Mouse (Mus musculus) heart, adult 2 months (tissue): ENCODE data around the gene Ap3d1.

Experiments used
- CTCF ChIP-seq: fragments of 200-600 bp; IDR thresholded peaks from 2 replicates; pipeline ENCODE4 v1.8.1; 2022; ENCODE audit warnings: antibody characterized with exemption, mild to moderate bottlenecking, moderate library complexity
- EP300 ChIP-seq: fragments of 200-500 bp; IDR thresholded peaks from 2 replicates; pipeline ENCODE4 v1.6.1; 2011; ENCODE audit warnings: low read depth, low read length, control low read depth; ENCODE audit not compliant: insufficient read depth

DNA sequence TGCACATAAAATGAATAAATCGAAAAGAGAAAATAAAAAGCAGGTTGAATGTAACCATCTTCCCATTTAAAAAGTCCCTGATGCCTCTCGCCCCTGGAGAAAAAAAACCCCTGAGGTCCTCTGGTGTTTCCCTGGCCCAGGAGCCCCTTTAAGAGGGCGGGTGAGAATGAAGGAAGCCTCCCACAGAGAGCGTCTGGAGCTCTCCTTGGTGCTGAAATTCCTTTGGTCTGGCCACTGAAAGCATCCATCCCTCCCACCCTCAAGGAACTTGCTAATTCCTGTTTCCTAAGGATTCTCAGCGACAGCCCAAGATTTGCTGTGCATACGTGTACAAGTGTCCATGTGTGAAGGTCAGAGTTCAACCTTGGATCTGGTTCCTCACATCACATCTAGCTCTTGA lies 6.5 kb upstream of the Ap3d1 start:
- TF ChIP-seq CTCF (no peak), EP300 (0 out of 2 replicates have a peak, but pooled peaks have one; percentile 33)
